Mouse (Mus musculus) testis, adult 2 months (tissue): ENCODE data around the gene Rnf126.

Experiments
- CTCF ChIP-seq: fragments of 200-500 bp; IDR thresholded peaks from 2 replicates; pipeline ENCODE4 v1.5.1; 2012; ENCODE audit warnings: low read depth, mild to moderate bottlenecking, inconsistent platforms, low read length, moderate library complexity; ENCODE audit not compliant: control insufficient read depth, insufficient read depth, insufficient replicate concordance
- POLR2A ChIP-seq: fragments of 200-500 bp; IDR thresholded peaks from 2 replicates; pipeline ENCODE4 v1.6.1; 2012; ENCODE audit warnings: low read depth, mild to moderate bottlenecking, inconsistent platforms, low read length, moderate library complexity; ENCODE audit not compliant: control insufficient read depth

- TF ChIP-seq CTCF = no peak
- TF ChIP-seq POLR2A = no peak
Measured at GRCm38 (mm10) chr10:79713163-79713562, 53.6 kb downstream of the Rnf126 start.
